Mouse (Mus musculus) heart, postnatal 0 days (tissue): ENCODE measurements around the gene Slco4a1.

Source experiments
- CTCF ChIP-seq: IDR thresholded peaks from 2 replicates; pipeline ENCODE4 v1.5.1; 2016; ENCODE audit warnings: antibody characterized with exemption, control low read depth, low read depth
- EP300 ChIP-seq: IDR thresholded peaks from 2 replicates; pipeline ENCODE4 v1.6.1; 2016; ENCODE audit warnings: antibody characterized with exemption, low read depth

DNA sequence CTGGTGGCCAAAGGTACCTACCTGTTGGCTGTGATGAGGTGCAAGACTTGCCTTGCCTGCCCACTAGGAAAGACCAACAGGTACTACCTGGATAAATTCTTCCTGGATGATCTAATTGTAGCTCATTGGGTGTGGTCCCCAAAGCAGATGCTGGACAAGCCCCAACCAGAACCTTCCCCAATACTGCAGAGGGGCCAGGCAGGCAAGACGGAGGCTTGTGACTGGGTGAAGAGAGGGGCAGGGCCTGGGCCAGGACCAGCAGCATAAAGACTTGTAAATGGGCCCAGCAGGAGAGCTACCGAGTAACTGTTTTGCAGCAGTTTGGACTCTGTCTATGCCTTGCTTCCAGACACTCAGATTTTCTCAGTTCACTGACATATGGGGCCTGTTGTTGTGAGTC lies 1.6 kb downstream of the Slco4a1 start:
- TF ChIP-seq CTCF (no peak), EP300 (no peak)
